Mouse (Mus musculus) testis, adult 2 months (tissue): ENCODE data around the gene Naa80. TPM values are rescaled to one million over a fixed set of nuclear protein-coding genes. Genes with fewer than 3 reads are reported as not detected.

Experiments
- H3K27ac ChIP-seq: fragments of 200-500 bp; 2 replicates; pipeline ENCODE4 v1.5.1; 2012; ENCODE audit warnings: low read depth, low read length; ENCODE audit not compliant: control insufficient read depth, insufficient read depth
- H3K27me3 ChIP-seq: fragments of 200-500 bp; 2 replicates; pipeline ENCODE4 v1.6.1; 2012; ENCODE audit warnings: mild to moderate bottlenecking, low read length, moderate library complexity; ENCODE audit not compliant: control insufficient read depth, insufficient read depth
- H3K36me3 ChIP-seq: fragments of 200-500 bp; 2 replicates; pipeline ENCODE4 v1.6.1; 2012; ENCODE audit warnings: mild to moderate bottlenecking, low read length; ENCODE audit not compliant: control insufficient read depth, insufficient read depth
- H3K4me1 ChIP-seq: fragments of 200-500 bp; 2 replicates; pipeline ENCODE4 v1.6.1; 2012; ENCODE audit warnings: low read length; ENCODE audit not compliant: control insufficient read depth, insufficient read depth
- H3K4me3 ChIP-seq: fragments of 200-500 bp; 2 replicates; pipeline ENCODE4 v1.5.1; 2012; ENCODE audit warnings: low read depth, mild to moderate bottlenecking, low read length, moderate library complexity, mixed read lengths; ENCODE audit not compliant: control insufficient read depth
- CTCF ChIP-seq: fragments of 200-500 bp; IDR thresholded peaks from 2 replicates; pipeline ENCODE4 v1.5.1; 2012; ENCODE audit warnings: low read depth, mild to moderate bottlenecking, inconsistent platforms, low read length, moderate library complexity; ENCODE audit not compliant: control insufficient read depth, insufficient read depth, insufficient replicate concordance
- POLR2A ChIP-seq: fragments of 200-500 bp; IDR thresholded peaks from 2 replicates; pipeline ENCODE4 v1.6.1; 2012; ENCODE audit warnings: low read depth, mild to moderate bottlenecking, inconsistent platforms, low read length, moderate library complexity; ENCODE audit not compliant: control insufficient read depth
- polyA plus RNA-seq: library from polyadenylated mRNA; depleted of rRNA; stranded (reverse); fragments of >200 nt; gene quantifications from 2 replicates; pipeline ENCODE4 v1.2.3, GENCODE M21; 2012

Naa80 gene
- polyA plus RNA-seq, 1 experiment: 136 TPM

DNA sequence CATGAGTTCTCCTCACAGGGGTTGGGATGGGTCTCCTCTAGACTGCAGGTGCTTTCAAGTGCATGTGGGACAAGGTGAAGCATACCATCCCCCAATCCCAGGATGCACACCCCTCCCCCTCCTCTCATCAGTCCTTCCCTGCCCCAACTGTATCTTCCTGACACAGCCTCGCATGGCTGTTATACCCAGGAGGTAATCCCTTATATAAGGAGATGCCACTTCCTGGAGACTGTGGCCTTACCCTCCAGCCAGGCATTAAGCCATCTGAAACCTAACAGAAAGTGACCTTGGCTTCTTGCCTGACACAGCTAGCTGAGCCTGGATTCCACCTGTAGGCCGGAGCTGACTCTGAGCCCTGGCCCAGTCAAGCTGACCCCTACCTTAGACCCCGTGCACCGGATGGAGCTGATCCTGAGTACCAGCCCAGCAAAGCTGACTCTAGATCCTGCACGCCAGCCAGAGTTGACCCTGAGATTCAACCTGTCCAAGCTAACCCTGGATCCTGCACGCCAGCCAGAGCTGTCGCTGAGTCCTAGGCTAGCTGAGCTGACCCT lies 3.9 kb downstream of the Naa80 start:
- H3K4me3 ChIP-seq: peak overlapping the region; percentile 93
- TF ChIP-seq POLR2A (no peak), CTCF (no peak)
- no peaks in the 10 kb centered on the region for H3K27me3 ChIP-seq
- no peak overlapping the region for H3K27ac ChIP-seq
- peaks cover 10% of the 10 kb centered on the region for H3K4me1 ChIP-seq
- no peaks in the 10 kb centered on the region for H3K36me3 ChIP-seq

DNA sequence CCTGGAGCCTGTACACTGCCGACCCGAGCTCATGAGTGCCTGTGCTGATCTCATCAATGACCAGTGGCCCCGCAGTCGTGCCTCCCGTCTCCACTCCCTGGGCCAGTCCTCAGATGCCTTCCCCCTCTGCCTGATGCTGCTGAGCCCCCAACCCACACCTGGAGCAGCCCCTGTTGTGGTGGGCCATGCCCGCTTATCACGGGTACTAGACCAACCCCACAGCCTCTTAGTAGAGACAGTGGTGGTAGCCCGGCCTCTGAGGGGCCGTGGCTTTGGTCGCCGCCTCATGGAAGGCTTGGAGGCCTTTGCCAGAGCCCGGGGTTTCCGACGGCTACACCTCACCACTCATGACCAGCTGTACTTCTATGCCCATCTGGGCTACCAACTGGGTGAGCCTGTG lies 4.5 kb downstream of the Naa80 start:
- Histone ChIP-seq H3K27ac (no peak overlapping the region), H3K4me3 (peak overlapping the region; percentile 93; the same call in 1 of the 2 replicates), H3K4me1 (peaks cover 10% of the 10 kb centered on the region), H3K36me3 (no peaks in the 10 kb centered on the region), H3K27me3 (no peaks in the 10 kb centered on the region)
- no peak for TF ChIP-seq POLR2A
- no peak for TF ChIP-seq CTCF

DNA sequence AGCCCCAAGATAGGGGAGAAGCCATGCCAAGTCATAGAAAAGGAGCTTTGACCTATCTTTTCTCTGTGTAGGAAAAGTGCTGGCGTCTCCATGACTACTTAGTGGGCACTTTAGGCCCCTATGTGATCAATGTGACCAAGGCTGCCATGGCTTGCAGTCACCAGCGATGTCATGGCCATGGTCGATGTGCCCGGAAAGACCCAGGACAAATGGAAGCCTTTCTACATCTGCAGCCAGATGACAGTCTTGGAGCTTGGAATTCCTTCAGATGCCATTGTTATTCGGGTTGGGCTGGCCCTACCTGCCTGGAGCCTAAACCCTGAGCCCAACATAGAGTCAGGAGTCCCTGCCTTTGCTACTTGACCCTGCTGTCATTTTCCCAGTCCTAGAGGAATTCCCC lies 7.8 kb downstream of the Naa80 start:
- H3K27me3 ChIP-seq: no peaks in the 10 kb centered on the region
- H3K4me1 ChIP-seq: peaks cover 6% of the 10 kb centered on the region
- no peaks in the 10 kb centered on the region for H3K36me3 ChIP-seq
- TF ChIP-seq CTCF (no peak), POLR2A (no peak)
- peak overlapping the region; percentile 14; the same call in 1 of the 2 replicates for H3K4me3 ChIP-seq
- no peak overlapping the region for H3K27ac ChIP-seq

DNA sequence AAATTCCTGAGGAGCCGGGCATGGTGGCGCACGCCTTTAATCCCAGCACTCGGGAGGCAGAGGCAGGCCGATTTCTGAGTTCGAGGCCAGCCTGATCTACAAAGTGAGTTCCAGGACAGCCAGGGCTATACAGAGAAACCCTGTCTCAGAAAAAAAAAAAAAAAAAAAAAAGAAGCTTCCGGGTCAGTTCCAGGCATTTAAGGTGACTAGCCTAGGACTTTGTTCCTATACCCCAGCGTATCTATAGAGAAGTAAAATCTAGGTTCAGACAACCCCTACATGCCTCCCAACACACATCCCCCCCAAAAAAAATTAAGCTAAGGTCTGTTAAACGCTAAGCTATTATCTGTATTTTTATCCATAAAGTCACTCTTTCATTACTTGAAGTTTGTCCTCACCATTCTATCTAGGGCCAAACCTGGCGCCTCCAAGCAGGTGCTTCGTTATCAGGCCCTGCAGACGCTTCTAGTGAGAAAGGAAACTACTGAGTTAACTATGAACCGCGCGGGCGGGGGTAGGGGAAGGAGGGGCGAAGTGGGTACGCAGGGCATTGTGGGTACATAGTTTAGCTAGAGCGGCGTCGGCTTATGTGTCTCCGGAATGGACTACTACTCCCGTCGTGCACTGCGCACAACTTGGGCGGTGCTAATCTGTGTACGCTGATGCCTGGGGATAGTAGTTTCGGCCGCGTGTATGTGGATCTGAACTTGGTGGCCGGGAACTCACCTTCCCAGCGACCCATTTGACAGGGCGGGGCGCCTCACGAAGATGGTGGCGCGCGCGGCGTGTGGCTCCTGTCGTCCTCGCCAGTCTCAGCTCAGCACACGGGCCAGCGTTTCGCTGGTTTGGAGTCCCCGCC lies 8.5 kb downstream of the Naa80 start, which contains the start of gene Ifrd2:
Gene Ifrd2 (plus strand): TSS at position 669 of the 859 bp plus-strand sequence.
- H3K27me3 ChIP-seq: no peaks in the 10 kb centered on the region
- H3K4me3 ChIP-seq: peak within 1 kb of the TSS; percentile 91
- H3K36me3 ChIP-seq: no peaks in the 10 kb centered on the region
- H3K4me1 ChIP-seq: peaks cover 6% of the 10 kb centered on the region
- TF ChIP-seq CTCF (no peak), POLR2A (peak; percentile 44)
- H3K27ac ChIP-seq: peak within 1 kb of the TSS; percentile 48

DNA sequence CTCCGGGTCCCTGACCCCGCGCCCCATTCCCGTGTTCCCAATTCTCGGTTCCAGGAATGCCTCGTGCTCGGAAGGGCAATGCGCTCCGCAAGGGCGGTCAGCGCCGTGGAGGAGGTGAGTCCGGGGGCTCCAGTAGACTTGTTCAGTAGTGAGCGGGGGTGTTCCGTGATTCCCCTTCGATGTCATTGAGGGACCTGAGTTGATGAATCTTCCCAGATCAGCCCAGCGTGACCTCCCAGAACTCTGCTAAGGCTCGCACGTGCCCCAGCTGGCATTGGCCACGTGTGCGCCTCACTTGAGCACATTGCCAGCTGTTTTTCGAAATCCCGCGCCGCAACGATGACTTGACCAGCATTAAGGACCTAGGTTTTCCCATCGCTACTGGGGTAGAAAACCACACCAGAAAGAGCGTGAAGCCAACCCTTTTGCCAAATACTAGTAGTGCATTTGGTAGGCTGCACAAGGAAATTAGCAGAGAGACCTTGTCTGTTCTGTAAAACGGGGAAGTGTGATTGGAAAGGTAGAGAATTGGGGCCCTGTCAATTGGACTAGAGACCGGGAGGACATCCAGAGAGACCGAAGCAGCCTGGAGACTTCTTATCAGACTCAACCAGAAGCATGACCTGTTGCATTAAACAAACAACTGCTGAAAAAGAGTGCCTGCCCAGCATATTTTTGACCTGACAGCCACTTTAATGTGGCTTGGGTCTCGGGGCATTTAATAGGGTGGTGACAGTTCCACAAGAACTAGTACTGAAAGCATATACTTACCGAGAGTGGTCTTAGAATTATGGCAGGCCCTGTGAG lies 9.3 kb downstream of the Naa80 start:
- TF ChIP-seq POLR2A (no peak), CTCF (no peak)
- no peaks in the 10 kb centered on the region for H3K36me3 ChIP-seq
- peak overlapping the region; percentile 91 for H3K4me3 ChIP-seq
- H3K27ac ChIP-seq: peak overlapping the region; percentile 48
- H3K27me3 ChIP-seq: no peaks in the 10 kb centered on the region
- peaks cover 6% of the 10 kb centered on the region for H3K4me1 ChIP-seq

DNA sequence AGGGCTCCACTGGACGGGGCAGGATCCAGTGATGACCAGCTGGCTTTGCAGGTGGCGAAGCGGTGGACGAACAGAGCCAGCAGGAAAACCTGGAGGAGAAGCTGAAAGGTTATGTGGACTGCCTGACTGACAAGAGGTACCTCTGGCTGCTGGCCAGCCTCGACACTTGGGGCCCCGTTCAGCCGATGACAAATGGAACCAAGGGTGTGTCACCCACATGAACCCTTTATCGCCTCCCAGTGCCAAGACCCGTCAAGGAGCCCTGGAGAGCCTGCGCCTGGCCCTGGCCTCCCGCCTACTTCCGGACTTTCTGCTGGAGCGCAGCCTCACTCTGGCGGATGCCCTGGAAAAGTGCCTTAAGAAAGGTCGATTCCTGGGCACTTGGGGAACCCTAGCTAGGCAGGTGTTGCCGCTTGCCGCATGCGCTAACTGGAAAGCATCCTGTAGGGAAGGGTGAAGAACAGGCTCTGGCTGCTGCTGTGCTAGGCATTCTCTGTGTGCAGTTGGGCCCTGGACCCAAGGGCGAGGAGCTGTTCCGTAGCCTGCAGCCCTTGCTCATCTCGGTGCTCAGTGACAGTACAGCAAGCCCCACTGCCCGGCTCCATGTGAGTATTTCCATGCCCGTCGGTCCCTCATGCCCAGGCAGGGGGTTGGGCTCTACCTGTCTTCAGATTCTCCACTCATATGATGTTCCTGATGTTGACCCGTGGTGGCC lies 11.5 kb downstream of the Naa80 start:
- H3K36me3 ChIP-seq: no peaks in the 10 kb centered on the region
- no peak overlapping the region for H3K27ac ChIP-seq
- peaks cover 6% of the 10 kb centered on the region for H3K4me1 ChIP-seq
- no peaks in the 10 kb centered on the region for H3K27me3 ChIP-seq
- TF ChIP-seq CTCF (no peak), POLR2A (no peak)
- no peak overlapping the region for H3K4me3 ChIP-seq

DNA sequence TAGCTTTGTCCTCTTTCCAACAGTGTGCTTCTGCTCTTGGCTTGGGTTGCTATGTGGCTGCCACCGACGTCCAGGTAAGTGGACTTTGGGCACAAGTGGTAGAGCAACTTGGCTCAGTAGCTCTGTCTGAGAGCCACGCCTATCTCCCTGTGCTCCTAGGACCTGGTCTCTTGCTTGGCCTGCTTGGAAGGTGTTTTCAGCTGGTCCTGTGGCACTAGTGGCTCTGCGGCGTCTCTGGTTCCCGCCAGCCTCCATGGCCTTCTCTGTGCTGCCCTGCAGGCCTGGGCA lies 12.0 kb downstream of the Naa80 start:
- H3K4me1 ChIP-seq: peaks cover 6% of the 10 kb centered on the region
- no peak for TF ChIP-seq POLR2A
- TF ChIP-seq CTCF: no peak
- no peak overlapping the region for H3K4me3 ChIP-seq
- no peaks in the 10 kb centered on the region for H3K27me3 ChIP-seq
- H3K36me3 ChIP-seq: no peaks in the 10 kb centered on the region
- no peak overlapping the region for H3K27ac ChIP-seq
